8 mouse cellular contexts compared by ENCODE assay signal in genomic region chr14:55590748-55591330, GRCm38 (mm10). TPM values are rescaled to one million over a fixed set of nuclear protein-coding genes. Genes with fewer than 3 reads are reported as not detected.
DNase-seq lines count a peak whose midpoint lies in the region; ATAC-seq and TF ChIP-seq lines count a peak whose summit lies in the region.

Gene Psme2 (minus strand): TSS chr14:55591113.

- in situ Hi-C loops in Patski (cut with MboI; ENCODE audit: low pct_unique_long_range_greater_than_20kb): loop anchor here (25.0 kb wide), 1 partner anchor 704 kb away; the partner anchor contains the start of genes Bcl2l2, Gm20521, Pabpn1 and Ppp1r3e

- peaks cover 41% of the 10 kb centered on the region for H3K4me1 ChIP-seq in hindbrain, embryonic 13.5 days (replicated peaks)

- H3K27ac ChIP-seq in hindbrain, embryonic 13.5 days: peak within 1 kb of the TSS; percentile 94

- peak; percentile 94 for DNase-seq in Patski (ENCODE audit: low read depth, low spot score)
- DNase-seq in cerebellum, postnatal 14 days: peak; percentile 86 to 89
- peak; percentile 85 to 92 for DNase-seq in frontal cortex, postnatal 14 days (ENCODE audit: low spot score in 2 of 2)
- DNase-seq in layer of hippocampus, postnatal 25 days (ENCODE audit: extremely low spot score in 1 of 2, low spot score in 1 of 2): peak; percentile 75 to 77
- peak; percentile 98 for DNase-seq in lung, postnatal 25 days (ENCODE audit: low spot score)
- peak; percentile 98 for DNase-seq in retina, postnatal 1 day
- peak; percentile 75 for DNase-seq in urinary bladder, adult 2 months (ENCODE audit: low spot score)

- H3K4me2 ChIP-seq in hindbrain, embryonic 13.5 days: peak within 1 kb of the TSS; percentile 87

- H3K36me3 ChIP-seq in hindbrain, embryonic 13.5 days: peaks cover 37% of the 10 kb centered on the region

- CTCF ChIA-PET in Patski (lab: Charles Lee): interaction anchor here (0.7 to 1.9 kb wide), 4 partner anchors 11 to 38 kb away, joined by 3 to 8 read pairs (median 4); partner anchors contain the start of gene Psme1

- no peaks in the 10 kb centered on the region for H3K9me3 ChIP-seq in hindbrain, embryonic 13.5 days

- peak within 1 kb of the TSS; percentile 94 for H3K9ac ChIP-seq in hindbrain, embryonic 13.5 days

- 0% methylated on average over 22 of the region's 22 CpGs for WGBS in hindbrain, embryonic 13.5 days

- POLR2A ChIA-PET in Patski (lab: Charles Lee): interaction anchor here (1.0 to 1.5 kb wide), 4 partner anchors 12 to 34 kb away, joined by 3 to 7 read pairs (median 4); partner anchors contain the start of genes A730061H03Rik and Dcaf11

- TF ChIP-seq CTCF in Patski (IDR thresholded peaks at IDR 0.05): no peak

- no peaks in the 10 kb centered on the region for H3K27me3 ChIP-seq in Patski
- 0 out of 2 replicates have a peak, but pooled peaks cover under 1% of the 10 kb centered on the region for H3K27me3 ChIP-seq in hindbrain, embryonic 13.5 days

- H3K4me3 ChIP-seq in hindbrain, embryonic 13.5 days: peak within 1 kb of the TSS; percentile 96

- ATAC-seq in Patski: peak; percentile 94
- peak; percentile 97 for ATAC-seq in hindbrain, embryonic 13.5 days (ENCODE audit: low FRiP score)

RNA-seq across cellular contexts. Expression of gene Psme2, which starts in this region (rescaled TPM):
- 177 TPM for polyA plus RNA-seq in Patski (2021)
- polyA plus RNA-seq in hindbrain, embryonic 13.5 days (2015; fragmentation: Nextera tagmentation; extraction: Ambion mirVana): 198 and 215 TPM in 2 replicates
- total RNA-seq in layer of hippocampus, postnatal 25 days (2021): 10 to 100 TPM; 47.9 to 55.6 TPM
- 134 and 144 TPM in 2 replicates for polyA plus RNA-seq in urinary bladder, adult 2 months (2012; rRNA removed)

Comparison
In these comparisons a context has a peak if more than half of its experiments do, and no peak if none do; other contexts are left out.
1. Peak in every context shown above with its lines: DNase-seq, ATAC-seq, H3K4me3 ChIP-seq and H3K27ac ChIP-seq.